In genomic region chr1:21004596-21004995, GRCm38 (mm10) we compare ENCODE assay signal across 21 mouse cellular contexts. TPM values are rescaled to one million over a fixed set of nuclear protein-coding genes. Genes with fewer than 3 reads are reported as not detected.
"Had no signal": no experiment of that assay in that cellular context is flagged by ENCODE, and none has a peak within 500 bp of the region (broad histone marks: within the 10 kb centered on the region; RNA-seq: fewer than 3 reads in every experiment).

No protein-coding gene starts in this region.

- H3K27ac ChIP-seq: kidney, postnatal 0 days; layer of hippocampus, adult 2 months; limb, embryonic 10.5 days; limb, embryonic 13.5 days; liver, embryonic 12.5 days; liver, embryonic 15.5 days; lung, embryonic 15.5 days; midbrain, embryonic 10.5 days; midbrain, embryonic 13.5 days; neural tube, embryonic 13.5 days had no signal

- H3K4me2 ChIP-seq: limb, embryonic 13.5 days; liver, embryonic 12.5 days; liver, embryonic 15.5 days; lung, embryonic 15.5 days; midbrain, embryonic 13.5 days; neural tube, embryonic 13.5 days had no signal

- H3K9ac ChIP-seq: limb, embryonic 13.5 days; liver, embryonic 12.5 days; liver, embryonic 15.5 days; lung, embryonic 15.5 days; midbrain, embryonic 13.5 days; neural tube, embryonic 13.5 days had no signal

- H3K9me3 ChIP-seq: limb, embryonic 10.5 days; limb, embryonic 13.5 days; liver, embryonic 12.5 days; liver, embryonic 15.5 days; lung, embryonic 15.5 days; megakaryocyte, embryonic 14.5 days; midbrain, embryonic 10.5 days; midbrain, embryonic 13.5 days; neural tube, embryonic 13.5 days had no signal

- H3K4me3 ChIP-seq: layer of hippocampus, adult 2 months; limb, embryonic 10.5 days; limb, embryonic 13.5 days; liver, embryonic 12.5 days; liver, embryonic 15.5 days; lung, embryonic 15.5 days; megakaryocyte, embryonic 14.5 days; midbrain, embryonic 10.5 days; midbrain, embryonic 13.5 days; myocyte; neural tube, embryonic 13.5 days had no signal

- H3K27me3 ChIP-seq: limb, embryonic 13.5 days; liver, embryonic 12.5 days; liver, embryonic 15.5 days; lung, embryonic 15.5 days; midbrain, embryonic 13.5 days; neural tube, embryonic 13.5 days had no signal

- H3K4me1 ChIP-seq: limb, embryonic 13.5 days; liver, embryonic 15.5 days; midbrain, embryonic 10.5 days; midbrain, embryonic 13.5 days had no signal

- ATAC-seq: liver, embryonic 12.5 days; midbrain, embryonic 13.5 days; midbrain, embryonic 16.5 days had no signal

- DNase-seq: kidney, adult 2 months; kidney, postnatal 25 days; layer of hippocampus, adult 9-11 months; liver; lung, adult 18-20 months; lung, postnatal 10 days; lung, postnatal 36 days had no signal

RNA-seq across cellular contexts. Expression of gene Efhc1, which starts 53.2 kb away (rescaled TPM):
- total RNA-seq: monocyte, adult 5-6 weeks had no signal
